Mouse (Mus musculus) embryonic fibroblast, embryonic 13.5 days (primary cell): Measurements from ENCODE around the gene Ceacam9.

ENCODE experiments used
- CTCF ChIP-seq: IDR thresholded peaks from 2 replicates; pipeline ENCODE4 v1.5.1; 2011; ENCODE audit warnings: mild to moderate bottlenecking, control low read depth, low read length, moderate library complexity, borderline replicate concordance; ENCODE audit not compliant: insufficient read depth
- POLR2A ChIP-seq: IDR thresholded peaks from 2 replicates; pipeline ENCODE4 v1.6.1; 2011; ENCODE audit warnings: low read depth, mild to moderate bottlenecking, control low read depth, low read length, moderate library complexity

- no peak for TF ChIP-seq POLR2A
- TF ChIP-seq CTCF: no peak
Observed at GRCm38 (mm10) chr7:16728596-16729348, 7.0 kb downstream of the Ceacam9 start.
